Mouse (Mus musculus) CH12.LX (cell line): Measurements from ENCODE around the gene Naa40.

Experiments
- EP300 ChIP-seq: IDR thresholded peaks from 2 replicates; pipeline ENCODE4 v1.6.1; 2011; ENCODE audit warnings: low read length, improper control_type of control experiment
- JUND ChIP-seq: conservative IDR thresholded peaks from 2 replicates; pipeline ENCODE4 v1.6.1; 2011; ENCODE audit warnings: low read depth, low read length, improper control_type of control experiment
- MXI1 ChIP-seq: IDR thresholded peaks from 2 replicates; pipeline ENCODE4 v1.6.1; 2011; ENCODE audit warnings: mild to moderate bottlenecking, low read depth, low read length, improper control_type of control experiment
- TCF12 ChIP-seq: IDR thresholded peaks from 2 replicates; pipeline ENCODE4 v1.6.1; 2014; ENCODE audit warnings: low read depth, mild to moderate bottlenecking, inconsistent platforms, low read length, improper control_type of control experiment
- USF1 ChIP-seq: IDR thresholded peaks from 2 replicates; pipeline ENCODE4 v1.6.1; 2014; ENCODE audit warnings: low read depth, mild to moderate bottlenecking, inconsistent platforms, low read length, improper control_type of control experiment

- no peak for TF ChIP-seq TCF12
- TF ChIP-seq JUND = no peak
- TF ChIP-seq MXI1 = no peak
- no peak for TF ChIP-seq USF1
- TF ChIP-seq EP300 = no peak
Measured at GRCm38 (mm10) chr19:7261964-7262363, 21.0 kb upstream of the Naa40 start.
